Mouse (Mus musculus) cerebellum, postnatal 10 days (tissue): ENCODE measurements around the gene Kcnk1.
A peak's percentile ranks its signal among the peaks of the same experiment; 100 is the strongest.

Source experiments
- DNase-seq, 2 experiments: peaks; one replicate each; pipeline ENCODE4 v3.0.0; 2021; ENCODE audit warnings: mixed read lengths in 2 of 2

Gene Kcnk1

GRCm38 (mm10) chr8:125996980-125997379 is 2.0 kb downstream of the Kcnk1 start:
- DNase-seq = peak; percentile 58 to 60

- DNase-seq = peak; percentile 53 to 62
Observed at GRCm38 (mm10) chr8:125997550-125997949, 2.6 kb downstream of the Kcnk1 start.

- no peak for DNase-seq
Observed at GRCm38 (mm10) chr8:125999842-126000395, 4.9 kb downstream of the Kcnk1 start.

GRCm38 (mm10) chr8:126003546-126003945 is 8.6 kb downstream of the Kcnk1 start:
- DNase-seq = no peak

GRCm38 (mm10) chr8:126004953-126005352 is 10.0 kb downstream of the Kcnk1 start:
- DNase-seq = no peak

- DNase-seq = peak; percentile 90 to 96
Observed at GRCm38 (mm10) chr8:126006310-126006990, 11.5 kb downstream of the Kcnk1 start.

- peak in 1 of 2 experiments; percentile 49 for DNase-seq
Observed at GRCm38 (mm10) chr8:126007538-126008330, 12.8 kb downstream of the Kcnk1 start.

- DNase-seq = peak; percentile 64 to 70
Observed at GRCm38 (mm10) chr8:126008945-126009344, 14.0 kb downstream of the Kcnk1 start.

- peak in 1 of 2 experiments; percentile 37 for DNase-seq
Observed at GRCm38 (mm10) chr8:126010900-126011299, 15.9 kb downstream of the Kcnk1 start.

GRCm38 (mm10) chr8:126012334-126012733 is 17.4 kb downstream of the Kcnk1 start:
- DNase-seq = peak; percentile 77 to 82

GRCm38 (mm10) chr8:126013646-126014045 is 18.7 kb downstream of the Kcnk1 start:
- peak in 1 of 2 experiments; percentile 46 for DNase-seq

GRCm38 (mm10) chr8:126021932-126022331 is 27.0 kb downstream of the Kcnk1 start:
- no peak for DNase-seq

- DNase-seq = peak in 1 of 2 experiments; percentile 51
Observed at GRCm38 (mm10) chr8:126023706-126024305, 28.8 kb downstream of the Kcnk1 start.

GRCm38 (mm10) chr8:126024891-126025290 is 29.9 kb downstream of the Kcnk1 start:
- no peak for DNase-seq

GRCm38 (mm10) chr8:126026121-126026520 is 31.2 kb downstream of the Kcnk1 start:
- DNase-seq = peak in 1 of 2 experiments; percentile 57

GRCm38 (mm10) chr8:126026584-126026983 is 31.6 kb downstream of the Kcnk1 start:
- DNase-seq = peak; percentile 61 to 62

- peak; percentile 55 to 74 for DNase-seq
Observed at GRCm38 (mm10) chr8:126027486-126027885, 32.5 kb downstream of the Kcnk1 start.

- no peak for DNase-seq
Observed at GRCm38 (mm10) chr8:126028941-126029340, 34.0 kb downstream of the Kcnk1 start.

- DNase-seq = peak; percentile 83 to 85
Observed at GRCm38 (mm10) chr8:126032776-126033175, 37.8 kb downstream of the Kcnk1 start.

- DNase-seq = peak; percentile 94 to 96
Observed at GRCm38 (mm10) chr8:126035046-126035445, 40.1 kb downstream of the Kcnk1 start.

- DNase-seq = peak; percentile 54 to 60
Observed at GRCm38 (mm10) chr8:126036340-126036739, 41.4 kb downstream of the Kcnk1 start.

GRCm38 (mm10) chr8:126045751-126046150 is 50.8 kb downstream of the Kcnk1 start:
- DNase-seq = no peak

- DNase-seq = no peak
Observed at GRCm38 (mm10) chr8:126053911-126054310, 58.9 kb downstream of the Kcnk1 start.
